Mouse (Mus musculus) lung, adult 2 months (tissue): ENCODE measurements around the gene Atp5j. TPM values are rescaled to one million over a fixed set of nuclear protein-coding genes. Genes with fewer than 3 reads are reported as not detected.

Experiments used
- DNase-seq: peaks from one replicate; pipeline ENCODE4 v3.0.0; 2022
- H3K4me1 ChIP-seq: fragments of 200-500 bp; 2 replicates; pipeline ENCODE4 v1.6.1; 2011; ENCODE audit warnings: low read length; ENCODE audit not compliant: control insufficient read depth, insufficient read depth
- H3K4me3 ChIP-seq: fragments of 200-500 bp; replicated peaks from 2 replicates; pipeline ENCODE3; 2011; ENCODE audit warnings: low read depth, mild to moderate bottlenecking, control low read depth, low read length; ENCODE audit errors: extremely low read depth
- CTCF ChIP-seq: fragments of 200-500 bp; IDR thresholded peaks from 2 replicates; pipeline ENCODE4 v1.5.1; 2011; ENCODE audit warnings: mild to moderate bottlenecking, low read length, control low read depth; ENCODE audit not compliant: insufficient read depth
- POLR2A ChIP-seq: fragments of 200-500 bp; IDR thresholded peaks from 2 replicates; pipeline ENCODE4 v1.6.1; 2011; ENCODE audit warnings: low read depth, mild to moderate bottlenecking, control low read depth, low read length, borderline replicate concordance; ENCODE audit errors: extremely low read depth
- WGBS: fragments of 180-500 bp; shearing (Covaris S2); methylation state at CpG from one replicate; pipeline ENCODE4 v1.1.7; 2018; 5-methylcytosine and 5-hydroxymethylcytosine counted together
- polyA plus RNA-seq: library from polyadenylated mRNA; depleted of rRNA; stranded (reverse); fragments of >200 nt; gene quantifications from 2 replicates; pipeline ENCODE4 v1.2.3, GENCODE M21; 2012; rRNA removed

Atp5j gene
- polyA plus RNA-seq, 1 experiment: 117 TPM

DNA sequence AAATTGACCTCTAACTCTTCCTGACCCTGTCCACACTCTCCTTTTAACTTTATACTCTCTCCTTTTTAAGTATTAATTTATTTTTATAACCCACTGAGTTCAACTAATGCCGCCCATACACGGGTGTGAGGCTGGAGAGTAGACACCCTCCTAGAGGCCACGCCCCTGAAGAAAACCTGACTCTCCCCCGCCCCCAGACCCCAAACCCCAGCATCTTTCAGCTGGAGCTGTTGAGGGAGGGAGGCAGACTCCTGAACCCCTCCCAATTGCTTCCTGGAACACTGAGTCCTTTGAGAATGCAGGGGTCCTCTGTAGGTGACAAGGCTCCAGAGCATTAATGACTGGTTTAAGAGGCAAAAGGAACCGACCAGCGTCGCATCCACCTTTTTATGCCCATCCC, 50.5 kb downstream of the Atp5j start:
- Histone ChIP-seq H3K4me3 (no peak overlapping the region), H3K4me1 (peaks cover 9% of the 10 kb centered on the region)
- 48% methylated on average over 7 of the region's 7 CpGs for WGBS
- DNase-seq: no peak
- no peak for TF ChIP-seq CTCF
- TF ChIP-seq POLR2A: no peak

DNA sequence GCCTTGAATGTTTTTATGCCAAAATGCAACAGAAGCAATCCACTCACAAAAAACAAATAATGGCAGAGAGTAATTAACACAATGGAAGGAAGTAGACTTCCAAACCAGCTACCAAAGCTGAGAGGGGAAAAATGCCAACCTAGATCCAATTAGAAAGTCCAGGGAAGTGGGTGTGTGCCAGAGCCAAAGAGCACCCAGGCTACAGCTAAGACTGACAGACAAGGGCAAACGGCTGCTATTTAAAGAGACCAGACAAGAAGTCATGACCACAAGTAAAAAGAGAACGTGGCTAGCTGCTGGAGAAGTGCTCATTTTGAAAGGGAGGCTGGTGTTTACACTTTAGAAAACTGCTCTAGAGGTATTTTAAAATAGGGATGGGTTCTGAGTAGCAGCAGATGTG, 52.1 kb downstream of the Atp5j start:
- Histone ChIP-seq H3K4me1 (peaks cover 9% of the 10 kb centered on the region), H3K4me3 (no peak overlapping the region)
- TF ChIP-seq CTCF: no peak
- TF ChIP-seq POLR2A: no peak
- WGBS: 8% methylated on average over 2 of the region's 2 CpGs
- no peak for DNase-seq

DNA sequence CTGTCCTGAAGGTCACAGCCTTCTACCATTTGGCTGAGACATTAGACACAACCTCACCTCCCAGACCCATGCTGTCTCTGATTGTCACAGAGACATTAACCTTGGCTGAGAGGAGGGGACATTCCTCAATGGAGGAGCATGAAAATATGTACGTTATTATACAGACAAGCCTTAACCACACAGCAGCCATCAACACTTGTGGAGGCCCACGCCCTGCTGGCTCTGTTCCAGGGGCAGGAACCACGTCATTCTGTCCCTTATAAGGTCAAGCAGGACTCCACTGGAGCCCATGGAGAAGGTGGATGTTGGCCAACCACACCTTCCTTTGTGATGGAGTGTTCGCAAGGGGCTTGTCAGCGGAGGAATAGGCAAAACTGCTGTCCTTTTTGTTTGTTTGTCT, 55.7 kb downstream of the Atp5j start:
- Histone ChIP-seq H3K4me3 (no peak overlapping the region), H3K4me1 (peaks cover 7% of the 10 kb centered on the region)
- TF ChIP-seq POLR2A: no peak
- TF ChIP-seq CTCF: no peak
- no peak for DNase-seq
- 42% methylated on average over 5 of the region's 5 CpGs for WGBS

DNA sequence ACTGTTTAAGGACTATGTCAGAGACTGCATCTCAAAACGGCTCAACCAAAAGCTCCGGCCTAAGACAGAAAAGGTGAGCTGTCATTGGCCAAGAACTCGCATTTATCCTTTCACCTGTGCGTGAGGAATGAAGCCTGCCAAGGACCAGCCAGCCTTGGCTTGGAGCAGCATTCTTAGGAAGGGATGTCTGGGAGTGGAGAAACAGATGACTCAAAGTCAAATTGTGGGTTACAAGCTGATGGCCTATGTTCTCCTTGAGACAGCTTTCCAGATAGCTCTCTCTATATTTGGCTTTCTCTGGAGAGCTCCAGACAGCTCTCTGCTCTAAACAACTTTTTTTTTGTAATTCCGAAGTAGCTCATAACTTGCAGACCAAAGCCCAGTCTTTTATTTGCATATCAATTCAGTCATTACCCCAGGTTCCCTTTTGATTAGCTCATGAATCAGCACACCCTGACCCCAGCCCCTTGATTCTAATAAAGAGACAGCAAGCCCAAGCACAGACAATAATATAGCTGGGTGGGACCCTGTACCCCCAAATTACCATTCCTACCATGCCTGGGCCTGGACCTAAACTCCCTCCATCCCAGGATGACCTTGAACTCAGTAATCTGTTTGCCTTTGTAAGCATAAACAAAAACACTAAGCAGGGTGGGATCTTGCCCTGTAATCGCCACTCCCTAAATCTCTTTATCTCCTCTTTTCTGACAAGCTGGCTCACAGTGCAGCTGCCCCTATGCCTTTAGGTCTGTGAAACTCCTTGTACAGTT, 56.4 kb downstream of the Atp5j start:
- no peak for DNase-seq
- Histone ChIP-seq H3K4me3 (no peak overlapping the region), H3K4me1 (peaks cover 7% of the 10 kb centered on the region)
- TF ChIP-seq POLR2A (no peak), CTCF (no peak)
- WGBS: 88% methylated on average over 6 of the region's 6 CpGs

DNA sequence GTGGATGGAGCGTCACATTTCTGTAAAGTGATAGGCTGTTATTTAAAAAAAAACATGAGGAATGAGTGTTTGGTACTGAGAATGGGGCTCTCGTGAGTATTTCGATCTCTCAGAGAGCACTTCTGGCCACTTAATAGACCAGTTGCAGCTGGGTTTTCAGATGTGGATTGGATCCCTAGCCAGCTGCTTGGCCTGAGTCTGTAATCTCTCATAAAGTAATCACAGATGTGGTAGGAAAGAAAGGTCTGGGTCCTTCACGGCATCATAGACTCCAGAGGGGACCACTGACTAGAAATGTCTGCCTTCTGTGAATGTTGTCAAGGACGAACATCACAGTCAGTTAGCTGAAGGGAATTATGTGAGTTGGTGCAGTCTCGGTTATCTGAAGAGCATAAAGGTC, 57.0 kb downstream of the Atp5j start:
- H3K4me3 ChIP-seq: no peak overlapping the region
- WGBS: 77% methylated on average over 6 of the region's 6 CpGs
- TF ChIP-seq POLR2A (no peak), CTCF (no peak)
- H3K4me1 ChIP-seq: peaks cover 6% of the 10 kb centered on the region
- no peak for DNase-seq

Other genes starting within 250 kb of the Atp5j start
- 8.6 and 12.0 TPM in 2 replicates for gene Mrpl39, start 99.9 kb downstream of the Atp5j start, polyA plus RNA-seq
- gene Jam2, start 61.5 kb downstream of the Atp5j start, polyA plus RNA-seq: 13.4 and 16.6 TPM in 2 replicates
- gene Gabpa, start 700 bp downstream of the Atp5j start, polyA plus RNA-seq: 5.2 and 10.7 TPM in 2 replicates